Mouse (Mus musculus) CD8-positive naive resting alpha-beta T cell, adult 2 months (primary cell): ENCODE data around the gene Clmn.

ENCODE experiments used
- DNase-seq, 2 experiments: peaks; one replicate each; pipeline ENCODE4 v3.0.0; 2022; ENCODE audit warnings: low read depth in 2 of 2, low spot score in 2 of 2

The Clmn gene

DNA sequence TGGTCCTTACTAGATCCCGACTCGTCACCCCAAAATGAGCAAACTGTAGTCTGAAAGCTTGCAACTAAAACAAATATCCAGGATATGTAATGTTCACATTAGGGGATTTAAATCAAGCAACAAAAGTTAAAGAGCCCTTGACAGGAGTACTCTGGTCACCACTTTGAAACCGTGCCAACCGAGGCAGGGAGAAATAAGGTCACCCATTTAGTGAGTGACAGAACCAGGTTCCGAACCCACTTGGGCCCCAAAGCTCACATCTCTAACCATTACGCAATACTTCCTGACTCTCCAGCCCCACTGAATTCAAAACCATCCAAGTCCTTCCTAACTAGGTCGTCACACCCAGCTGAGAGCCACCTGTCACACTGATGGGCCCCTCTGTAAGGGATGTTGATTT is 46.8 kb downstream of the Clmn start:
- no peak for DNase-seq

DNA sequence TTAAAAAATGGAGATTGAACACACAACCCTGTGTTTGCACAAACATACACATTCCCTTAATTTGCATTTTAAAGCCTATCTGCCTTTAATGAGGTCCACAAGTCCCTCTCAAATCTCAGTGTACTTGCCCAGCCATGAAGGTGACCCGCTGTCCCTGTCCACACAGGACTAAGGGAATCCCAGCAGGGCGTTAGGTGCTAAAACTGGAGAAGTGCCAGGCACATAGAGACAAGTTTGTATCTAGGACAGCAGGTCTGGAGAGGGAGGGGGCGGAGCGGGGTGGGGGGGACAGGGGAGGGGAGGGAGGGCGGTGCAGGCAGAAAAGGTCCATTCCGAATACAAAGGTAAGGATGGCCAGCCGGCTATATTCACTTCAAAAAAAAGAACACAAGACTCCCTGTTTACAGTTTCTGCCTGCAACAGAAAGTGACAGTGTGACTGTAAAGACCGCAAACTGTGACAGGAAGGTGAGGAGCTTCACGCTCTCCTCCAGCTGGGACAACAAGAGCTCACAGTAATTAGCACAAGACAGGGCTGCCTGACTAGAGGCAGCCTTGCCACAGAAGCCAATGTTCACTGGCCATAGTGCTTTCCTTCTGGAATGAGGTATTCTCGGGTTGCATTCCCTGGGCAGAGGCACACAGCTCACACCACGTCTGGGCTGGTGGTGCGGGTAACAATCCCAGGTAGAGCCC is 47.6 kb downstream of the Clmn start:
- DNase-seq = no peak

DNA sequence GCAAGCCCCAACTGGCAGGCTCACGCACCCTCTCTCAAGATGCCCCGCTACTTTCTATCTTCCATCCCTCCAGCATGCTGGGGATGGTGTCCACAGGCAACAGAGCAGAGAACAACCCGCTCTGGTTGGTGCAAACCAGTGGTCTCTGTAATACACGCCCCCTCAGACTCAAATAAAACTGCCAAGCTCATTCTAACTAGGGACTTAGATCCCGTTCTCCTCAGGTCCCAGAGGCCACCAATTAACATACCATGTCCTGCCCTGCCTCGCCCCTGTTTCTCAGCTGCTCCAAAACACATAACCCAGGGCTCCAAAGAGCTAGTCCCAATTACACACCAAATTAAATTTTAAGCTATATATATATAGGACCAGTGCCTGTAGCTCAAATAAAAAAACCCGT is 50.6 kb downstream of the Clmn start:
- no peak for DNase-seq

DNA sequence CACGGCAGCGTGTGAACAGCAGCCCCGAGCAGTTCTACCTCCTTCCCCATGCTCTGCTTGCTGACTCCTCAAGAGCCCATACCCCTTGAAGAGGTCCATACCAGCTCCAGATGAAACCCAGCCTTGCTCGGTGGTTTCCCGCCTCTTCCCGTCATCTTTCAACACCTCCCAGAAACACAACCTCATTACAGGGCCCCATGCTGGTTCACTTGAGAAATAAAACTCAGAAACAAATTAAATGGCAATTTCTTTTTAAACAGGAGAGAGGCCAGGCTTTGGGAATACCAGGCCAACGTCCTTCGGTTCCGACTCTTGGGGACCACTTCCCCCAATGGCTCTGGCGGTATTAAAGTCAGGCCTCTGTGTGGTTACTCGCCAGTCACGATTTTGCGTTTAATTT is 51.1 kb downstream of the Clmn start:
- no peak for DNase-seq

DNA sequence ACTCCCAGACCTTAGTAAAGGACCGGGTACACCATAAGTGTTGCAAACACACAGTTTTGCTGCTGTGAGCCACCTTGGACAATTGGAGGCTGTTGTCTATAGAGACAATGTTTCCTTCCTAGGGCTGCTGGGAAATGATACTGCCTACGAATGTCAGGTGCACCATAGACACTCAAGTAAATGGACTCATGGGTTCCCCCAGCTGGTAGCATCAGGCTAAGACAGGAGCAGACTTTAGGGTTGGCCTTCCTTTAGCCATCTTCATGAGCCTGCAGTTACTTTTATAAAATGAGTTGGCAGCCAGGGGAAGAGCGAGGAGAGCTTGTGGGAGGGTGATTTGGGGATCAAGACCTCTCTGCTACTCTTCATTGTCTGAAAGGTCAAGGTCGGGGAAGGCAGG is 52.2 kb downstream of the Clmn start:
- DNase-seq = no peak

DNA sequence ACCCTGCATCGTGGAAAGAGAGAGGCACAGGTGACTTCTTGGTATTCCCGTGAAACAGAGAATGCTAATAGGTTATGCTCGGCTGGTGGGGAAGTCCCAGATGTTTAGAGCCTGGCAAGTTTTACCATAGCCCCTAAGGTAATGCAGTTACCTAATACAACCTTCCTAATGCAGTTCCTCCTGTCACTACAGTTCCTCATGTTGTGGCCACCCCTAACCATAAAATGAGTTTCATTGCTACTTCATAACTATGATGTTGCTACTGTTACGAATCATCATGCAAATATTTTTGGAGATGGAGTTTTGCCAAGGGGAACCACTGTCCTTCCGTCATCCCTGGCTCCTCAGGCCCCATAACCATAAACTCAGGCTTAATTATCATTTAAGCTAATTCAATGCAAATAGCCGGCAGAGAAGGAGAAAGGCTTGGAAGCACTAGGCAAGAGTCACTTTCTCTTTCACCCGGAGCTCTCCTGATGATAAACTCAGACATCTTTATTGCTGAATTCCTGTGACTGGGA is 53.9 kb downstream of the Clmn start:
- DNase-seq = no peak

DNA sequence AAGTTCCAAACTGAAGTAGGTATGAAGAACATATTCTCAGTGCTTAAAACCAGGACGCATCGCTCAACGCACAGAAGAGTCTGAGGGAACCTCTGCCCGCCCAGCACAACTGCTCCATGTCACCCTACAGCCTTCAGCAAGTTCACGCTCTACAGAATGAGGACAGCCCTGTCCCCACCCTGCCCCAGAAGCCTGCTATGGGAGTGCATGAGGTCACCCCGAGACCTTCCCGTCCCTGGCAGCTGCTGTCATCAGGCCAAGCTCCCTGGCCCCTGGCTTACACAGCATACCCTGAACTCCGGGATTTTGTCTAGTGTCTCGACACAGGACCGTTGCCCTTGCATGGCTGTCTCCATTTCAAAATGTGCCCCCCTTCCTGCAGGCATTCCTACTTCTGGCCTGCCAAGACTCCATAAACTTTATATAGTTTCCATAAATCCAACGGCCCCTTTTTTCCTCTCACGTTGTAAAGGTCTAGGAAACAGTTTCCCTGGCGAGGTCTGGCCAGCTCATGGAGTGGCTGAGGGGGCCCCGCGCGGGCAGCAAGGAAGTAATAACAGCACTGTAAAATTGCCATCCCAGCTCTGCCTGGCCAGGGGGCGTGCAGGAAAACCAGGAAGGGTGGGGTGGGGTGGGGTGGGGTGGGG is 56.3 kb downstream of the Clmn start:
- no peak for DNase-seq

DNA sequence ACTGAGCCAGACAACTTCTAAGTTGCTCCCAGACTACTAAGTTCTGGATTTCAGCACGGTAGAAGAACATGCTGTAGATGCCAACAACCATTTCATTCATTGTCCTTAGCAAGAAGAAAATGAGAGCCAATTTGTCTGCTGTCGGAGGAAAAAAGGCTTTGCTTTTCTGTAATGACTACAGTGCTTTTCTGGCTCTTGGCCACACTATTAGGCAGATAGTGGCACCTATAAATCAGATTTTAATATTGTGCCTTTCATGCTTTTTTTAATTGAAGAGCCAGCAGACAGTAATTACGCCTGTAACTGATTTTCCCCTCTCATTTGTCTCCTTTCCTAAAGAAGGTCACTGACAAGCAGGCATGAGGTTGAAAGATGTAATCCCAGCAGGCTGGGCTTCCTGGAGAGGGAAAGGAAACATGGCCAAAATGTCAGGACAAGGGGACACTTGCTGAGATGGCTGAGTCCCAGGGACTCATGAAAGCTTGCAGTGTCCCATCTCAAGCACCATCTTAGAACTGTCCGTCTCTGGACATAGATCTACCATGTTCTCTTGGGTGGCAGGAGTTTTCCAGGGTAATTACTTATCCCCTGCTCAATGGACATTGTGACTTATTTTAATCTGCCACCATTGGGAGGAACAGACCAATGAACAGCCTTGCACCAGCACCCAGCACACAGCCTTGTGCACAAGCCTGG is 58.0 kb downstream of the Clmn start:
- no peak for DNase-seq

DNA sequence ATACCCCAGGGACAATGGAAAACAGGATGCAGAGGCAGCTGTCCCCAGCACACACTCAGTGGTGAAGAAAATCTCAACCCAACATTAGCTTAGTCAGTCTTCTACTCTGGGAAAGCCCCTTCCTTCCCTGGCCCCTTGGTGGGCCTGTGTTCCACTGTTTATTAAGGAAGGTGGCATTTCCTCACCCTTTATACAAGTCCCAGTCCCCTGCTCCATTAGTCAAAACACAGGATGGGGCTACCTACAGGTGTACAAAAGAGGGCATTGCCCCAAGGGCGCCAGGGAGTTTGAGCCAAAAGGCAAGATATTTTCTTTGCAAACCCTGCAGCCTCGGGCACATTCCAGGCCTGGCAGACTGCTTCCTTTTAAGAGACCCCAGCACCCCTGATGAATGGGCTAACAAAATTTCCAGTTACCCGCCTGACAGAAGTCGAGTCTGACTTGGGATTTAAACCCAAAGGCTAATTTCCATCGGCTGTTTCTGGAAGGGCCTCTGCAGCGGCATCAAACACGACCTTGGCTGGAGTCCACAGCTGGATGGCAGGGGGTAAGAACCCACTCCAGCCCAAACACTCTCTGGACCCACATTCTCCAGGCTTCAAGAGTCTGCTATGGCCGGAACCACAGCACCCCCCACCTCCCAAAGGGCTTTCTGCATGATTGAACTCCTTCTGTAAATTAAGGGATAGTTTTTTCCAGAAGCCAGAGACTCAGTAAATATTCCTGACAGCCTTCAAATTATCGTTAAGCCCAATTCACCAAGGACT is 63.2 kb downstream of the Clmn start:
- no peak for DNase-seq

DNA sequence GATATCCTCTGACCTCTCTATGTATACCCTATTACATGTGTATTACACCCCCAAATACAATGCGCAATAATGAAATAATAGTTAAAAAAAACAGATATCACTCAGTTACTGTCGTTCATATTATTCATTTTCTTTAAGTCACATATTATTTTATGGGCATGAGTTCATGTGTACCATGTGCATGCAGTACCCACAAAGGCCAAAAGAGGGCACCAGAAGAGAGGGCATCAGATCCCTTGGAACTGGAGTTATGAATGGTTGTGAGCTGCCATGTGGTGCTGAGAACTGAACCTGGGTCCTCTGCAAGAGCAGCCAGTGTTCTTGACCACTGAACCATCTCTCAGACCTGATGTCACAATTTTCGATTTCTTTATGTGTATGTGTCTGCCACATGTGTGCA is 65.5 kb downstream of the Clmn start:
- DNase-seq = no peak

DNA sequence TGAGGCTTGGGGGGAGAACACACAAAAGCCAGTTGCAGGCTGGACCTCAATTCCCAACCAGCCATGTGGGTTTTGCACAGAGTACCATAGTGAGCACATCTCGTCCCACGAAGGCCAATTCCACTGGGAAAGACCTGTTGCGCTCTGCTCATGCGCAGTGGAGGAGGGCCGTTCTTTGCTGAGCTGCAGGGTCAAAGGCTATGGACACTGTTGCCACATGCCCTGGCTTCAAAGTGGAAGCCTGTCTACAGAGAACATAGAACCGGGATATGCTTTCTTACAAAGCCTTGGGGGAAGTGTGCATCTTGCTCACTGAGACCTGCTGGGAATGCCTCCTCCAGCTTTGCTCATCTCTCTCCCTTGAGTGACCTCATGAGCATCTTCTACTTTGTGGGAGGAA is 67.0 kb downstream of the Clmn start:
- no peak for DNase-seq

DNA sequence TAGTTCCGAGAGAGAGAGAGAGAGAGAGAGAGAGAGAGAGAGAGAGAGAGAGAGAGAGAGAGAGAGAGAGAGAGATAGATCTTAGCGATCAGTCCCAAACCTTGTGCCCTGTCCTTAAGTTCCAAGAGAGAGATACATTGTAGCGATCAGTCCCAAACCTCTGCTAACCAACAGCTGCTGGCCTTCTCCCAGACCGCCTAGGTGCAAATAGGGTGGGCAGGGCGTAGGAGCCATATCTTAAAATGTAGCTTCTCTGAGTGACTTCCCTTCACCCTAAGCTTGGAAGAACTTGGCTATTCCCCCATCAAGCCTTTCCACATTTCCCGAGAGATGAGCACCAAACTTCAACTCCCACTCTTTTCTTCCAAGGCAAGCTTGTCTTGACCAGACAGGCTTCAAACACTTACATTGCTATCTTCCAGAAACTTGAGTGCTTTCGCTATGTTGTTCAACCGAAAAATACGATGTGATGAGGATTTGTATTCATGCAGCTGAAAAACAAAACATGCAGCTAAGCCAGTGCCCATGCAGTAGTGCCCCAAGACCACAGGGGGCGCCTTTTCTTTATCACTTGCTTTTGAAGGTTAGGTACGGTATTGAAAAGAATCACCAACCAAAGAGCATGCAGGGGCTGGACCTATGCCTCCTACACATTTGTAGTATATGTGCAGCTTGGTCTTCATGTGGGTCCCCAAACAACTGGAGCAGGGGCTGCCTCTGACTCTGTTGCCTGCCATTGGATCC is 68.1 kb downstream of the Clmn start:
- DNase-seq = no peak

DNA sequence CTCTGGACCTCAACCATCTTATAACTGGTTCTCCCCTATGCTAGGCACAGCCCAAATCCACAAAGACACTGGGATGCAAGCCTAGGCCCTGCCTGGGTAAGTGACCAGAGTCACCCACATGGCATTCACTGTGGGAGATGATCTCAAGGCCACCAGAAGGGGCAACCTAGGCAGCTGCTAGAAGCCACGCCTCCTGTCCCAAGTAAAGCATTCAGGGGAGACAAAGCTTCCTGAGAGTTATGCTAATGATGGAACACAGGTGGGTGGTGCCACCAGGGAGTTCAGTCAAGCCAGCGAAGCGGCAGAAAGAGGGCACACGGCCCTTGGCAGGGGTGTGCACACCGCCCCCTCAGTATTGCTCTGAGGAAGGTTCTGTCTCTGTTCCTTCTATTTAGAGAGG is 69.9 kb downstream of the Clmn start:
- no peak for DNase-seq

DNA sequence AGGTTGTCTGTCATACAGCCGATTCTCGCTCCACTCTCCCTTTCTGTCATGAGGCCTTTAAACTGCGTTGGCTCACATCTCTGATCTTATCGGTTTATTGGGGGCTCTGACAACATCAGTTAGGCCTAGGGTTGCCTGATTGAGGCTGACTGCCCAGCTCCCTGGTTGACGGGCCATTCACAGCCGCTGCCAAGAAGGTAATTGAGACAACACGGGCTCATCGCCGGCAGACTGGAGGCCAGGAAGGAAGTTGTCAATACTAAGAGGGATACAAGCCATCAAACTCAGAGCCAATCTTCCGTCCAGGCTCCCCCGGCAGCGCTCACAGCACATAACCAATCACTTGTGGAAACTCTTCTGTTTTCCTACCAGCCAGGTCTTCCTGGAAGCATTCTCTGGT is 71.4 kb downstream of the Clmn start:
- DNase-seq = no peak

DNA sequence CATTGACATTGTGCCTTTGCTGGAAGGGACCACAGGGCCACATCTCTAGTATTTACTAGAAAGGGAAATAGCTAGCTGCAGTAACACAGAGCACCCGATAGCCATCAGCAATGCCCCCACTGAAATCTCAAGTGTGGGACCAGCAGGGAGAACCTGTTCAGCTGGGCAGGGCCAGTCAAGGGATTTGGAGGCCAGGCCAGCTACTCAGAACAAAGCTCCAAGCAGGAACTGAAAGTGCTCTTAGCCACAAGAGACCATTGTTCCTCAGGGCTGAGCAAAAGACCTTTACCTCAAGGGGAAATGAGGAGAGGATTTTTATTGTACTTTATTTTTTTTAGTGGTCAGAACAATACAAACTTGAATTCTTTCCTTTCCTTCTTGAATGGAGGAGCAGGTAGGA is 87.3 kb downstream of the Clmn start:
- DNase-seq = no peak

DNA sequence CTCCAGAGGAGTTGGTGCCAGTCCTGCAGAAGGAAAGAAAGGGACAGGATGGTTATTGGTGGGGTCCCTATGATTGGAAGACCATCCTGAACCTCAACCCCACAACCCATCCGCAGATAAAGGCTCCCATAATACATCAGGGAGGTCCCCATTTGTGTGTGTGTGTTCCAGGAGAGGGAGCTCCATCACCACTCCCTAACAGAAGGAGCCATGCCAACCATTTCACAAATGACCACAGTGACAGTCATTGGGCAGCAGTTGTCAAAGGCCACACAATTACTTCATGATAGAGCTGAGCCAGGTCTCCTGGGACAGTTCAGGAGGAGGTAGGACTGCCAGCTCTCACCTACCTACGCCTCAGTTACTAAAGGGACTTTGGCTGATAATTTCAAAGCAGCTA is 92.9 kb downstream of the Clmn start:
- no peak for DNase-seq

DNA sequence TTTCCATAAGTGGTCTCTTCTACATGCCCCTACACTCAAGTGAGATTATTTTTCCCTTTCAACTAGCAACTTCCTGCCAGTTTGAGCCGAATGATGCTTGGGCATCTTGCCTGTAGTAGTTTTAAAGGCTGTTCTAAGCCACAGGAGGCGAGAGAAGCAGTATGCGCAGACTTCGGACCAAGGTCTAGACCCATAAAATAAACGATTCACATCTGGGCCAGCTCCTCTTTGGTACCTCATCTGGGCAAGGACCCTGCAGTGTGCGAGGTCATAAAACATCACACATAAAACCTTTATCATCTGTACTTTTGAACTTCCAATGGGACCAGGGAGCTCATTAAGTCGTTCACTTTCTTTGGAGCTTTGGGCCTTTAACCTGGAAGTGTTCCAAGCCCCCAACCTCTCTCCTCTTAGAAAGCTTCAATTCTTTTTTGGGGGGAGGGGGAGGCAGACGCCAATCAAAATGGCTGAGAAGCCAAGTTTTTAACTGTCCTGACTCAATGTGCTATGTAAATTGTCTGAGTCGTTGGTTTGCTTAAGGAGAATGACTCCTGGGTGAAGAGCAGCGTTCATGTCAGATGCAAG is 95.6 kb downstream of the Clmn start:
- no peak for DNase-seq

DNA sequence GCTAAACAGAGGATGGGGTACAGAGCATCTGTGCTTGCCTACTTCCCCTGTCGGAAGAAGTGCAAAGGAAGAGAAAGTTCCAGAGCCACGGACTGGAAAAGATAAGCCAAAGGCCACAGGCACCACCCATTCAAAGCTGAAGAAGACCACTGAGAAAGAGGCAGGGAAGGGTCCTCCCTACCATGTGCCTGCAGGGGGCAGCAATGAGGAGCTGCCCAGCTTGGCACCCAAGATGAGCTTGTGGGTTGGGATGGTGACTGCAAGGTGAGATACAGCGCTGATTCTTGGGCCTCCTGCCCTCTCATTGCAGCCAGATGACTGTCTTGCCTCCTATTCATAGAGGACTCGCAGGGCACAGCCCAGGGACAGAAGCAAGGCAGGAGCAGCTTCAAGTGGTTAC is 97.7 kb downstream of the Clmn start:
- DNase-seq = no peak

DNA sequence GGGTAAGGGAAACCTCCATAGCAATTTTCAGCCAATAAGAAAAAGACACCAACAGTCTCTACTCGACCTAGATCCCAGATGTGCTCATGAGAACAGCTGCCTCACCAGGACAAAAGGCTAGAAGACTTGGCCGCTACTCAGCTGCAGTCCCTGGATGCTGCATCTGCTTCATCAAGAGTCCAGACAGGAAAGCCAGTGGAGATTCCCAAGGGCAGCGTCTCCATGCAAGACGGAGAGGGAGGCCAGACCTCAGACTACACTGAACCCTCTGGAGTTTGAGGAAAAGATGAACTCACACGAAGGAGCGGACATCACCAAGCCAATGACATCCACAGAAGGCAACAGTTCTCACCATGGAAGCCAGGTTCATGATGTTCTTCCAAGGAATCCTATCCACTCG is 99.1 kb downstream of the Clmn start:
- no peak for DNase-seq

DNA sequence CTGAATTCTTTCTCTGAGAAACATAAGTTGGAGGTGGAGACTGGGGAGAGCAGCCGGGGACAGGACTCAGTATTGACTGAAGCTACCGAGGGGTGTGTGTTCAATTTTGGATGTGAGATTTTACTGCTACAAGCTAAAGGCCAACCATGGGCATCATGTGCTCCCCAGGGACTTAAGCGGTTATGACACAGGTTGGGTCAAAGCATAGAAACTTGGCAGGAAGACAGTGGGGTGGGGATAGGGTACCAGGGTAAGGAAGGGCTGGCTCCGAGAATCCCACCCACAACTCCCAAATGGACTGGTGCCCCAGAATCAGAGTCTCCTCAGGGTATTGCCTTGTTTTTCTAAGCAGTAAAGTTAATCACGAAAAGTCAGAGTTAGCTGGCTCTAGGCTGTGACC is 99.8 kb downstream of the Clmn start:
- no peak for DNase-seq

DNA sequence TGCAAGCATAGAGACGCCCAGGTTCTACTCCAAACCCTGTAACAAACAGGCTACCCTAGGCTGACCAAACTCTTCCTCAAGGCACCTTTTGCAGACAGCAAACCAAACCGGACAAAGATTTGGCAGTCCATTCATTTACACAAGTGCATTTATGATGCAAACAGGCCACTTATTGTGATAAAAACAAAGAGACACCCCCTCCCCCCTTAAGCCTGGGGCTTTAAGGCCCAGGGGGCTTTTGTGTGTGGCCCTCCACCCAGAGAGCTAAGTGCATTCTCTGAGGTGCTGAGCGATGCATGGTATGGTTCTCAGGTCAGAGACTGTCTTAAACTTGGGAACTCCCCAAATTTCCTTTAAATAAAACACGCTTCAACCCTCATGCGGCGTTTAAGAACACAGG is 101.0 kb downstream of the Clmn start:
- no peak for DNase-seq
